Mouse (Mus musculus) spleen, adult 2 months (tissue): ENCODE measurements around the gene Flywch1.

Experiments used
- CTCF ChIP-seq: fragments of 200-500 bp; IDR thresholded peaks from 2 replicates; pipeline ENCODE4 v1.5.1; 2011; ENCODE audit warnings: mild to moderate bottlenecking, inconsistent platforms; ENCODE audit not compliant: insufficient read depth, insufficient read length, insufficient replicate concordance; ENCODE audit errors: extremely low read depth
- POLR2A ChIP-seq: fragments of 200-500 bp; IDR thresholded peaks from 2 replicates; pipeline ENCODE4 v1.6.1; 2011; ENCODE audit warnings: low read depth, low read length, inconsistent platforms

DNA sequence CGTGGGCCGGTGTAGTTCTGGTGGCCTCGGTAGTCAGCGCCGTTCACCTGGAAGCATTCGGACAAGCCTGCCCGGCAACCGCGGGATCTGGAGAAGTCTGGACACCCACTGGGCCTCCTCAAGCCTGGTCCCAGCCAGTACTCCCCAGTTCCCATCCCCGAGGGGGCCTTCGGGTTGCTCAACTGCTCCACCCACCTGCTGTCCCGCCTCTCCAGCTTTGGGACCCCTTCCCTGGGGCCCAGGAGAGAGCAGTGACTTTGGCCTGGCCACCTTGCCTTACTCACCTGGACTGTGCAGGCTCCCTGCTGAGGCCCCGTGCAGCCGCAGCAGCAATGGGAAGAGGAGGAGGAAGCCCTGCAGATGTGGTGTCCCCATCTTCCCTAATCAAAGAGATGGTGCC, 26.8 kb downstream of the Flywch1 start:
- TF ChIP-seq CTCF: no peak
- TF ChIP-seq POLR2A: no peak
